Mouse (Mus musculus) brain, embryonic 14.5 days (tissue): Measurements from ENCODE around the gene Coq4. TPM values are rescaled to one million over a fixed set of nuclear protein-coding genes. Genes with fewer than 3 reads are reported as not detected.
A peak's percentile ranks its signal among the peaks of the same experiment; 100 is the strongest.
"Not testable (repeated sequence)": the region's sequence is repeated elsewhere in the genome, so short reads cannot be mapped to it uniquely, and the experiment has no call there.

Experiments
- DNase-seq: peaks from one replicate; pipeline ENCODE4 v3.0.0-alpha.2; 2011; ENCODE audit warnings: low read depth
- CTCF ChIP-seq: fragments of 200-500 bp; IDR thresholded peaks from 2 replicates; pipeline ENCODE4 v1.5.1; 2012; ENCODE audit warnings: inconsistent platforms, mild to moderate bottlenecking, moderate library complexity, borderline replicate concordance; ENCODE audit not compliant: insufficient read depth, insufficient read length; ENCODE audit errors: extremely low read depth
- POLR2A ChIP-seq: fragments of 200-500 bp; IDR thresholded peaks from 2 replicates; pipeline ENCODE4 v1.6.1; 2012; ENCODE audit warnings: mild to moderate bottlenecking, inconsistent platforms, borderline replicate concordance; ENCODE audit not compliant: poor library complexity, insufficient read depth, insufficient read length, severe bottlenecking; ENCODE audit errors: extremely low read depth
- polyA plus RNA-seq: library from polyadenylated mRNA; depleted of rRNA; stranded (reverse); fragments of >200 nt; gene quantifications from 2 replicates; pipeline ENCODE4 v1.2.3, GENCODE M21; 2012

The Coq4 gene
- polyA plus RNA-seq, 1 experiment: 41.8 TPM

DNA sequence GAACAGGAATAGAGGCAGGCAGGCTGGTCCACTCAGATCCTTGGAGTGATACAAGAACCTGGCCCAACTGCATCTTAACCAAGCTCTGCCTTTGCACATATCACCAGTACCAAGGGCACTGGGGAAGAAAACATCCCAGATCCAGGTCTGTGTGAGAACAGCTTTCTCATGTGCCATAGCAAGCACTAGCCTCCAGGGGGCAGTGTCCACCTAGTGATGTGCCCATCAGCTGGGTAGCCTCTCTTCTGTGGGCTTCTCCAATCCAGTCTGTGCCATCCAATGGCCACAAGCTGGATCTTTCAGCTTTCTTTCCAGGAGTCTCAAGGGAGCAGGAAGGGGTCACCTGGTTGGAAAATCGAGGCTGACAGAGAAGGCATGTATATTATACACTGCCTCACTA is 22.5 kb upstream of the Coq4 start:
- peak; percentile 68 for DNase-seq
- TF ChIP-seq POLR2A: no peak
- peak; percentile 87 for TF ChIP-seq CTCF

- TF ChIP-seq POLR2A: no peak
- no peak for TF ChIP-seq CTCF
- no peak for DNase-seq
These were observed 19.1 kb upstream of the Coq4 start for GRCm38 (mm10) chr2:29767976-29768709.

DNA sequence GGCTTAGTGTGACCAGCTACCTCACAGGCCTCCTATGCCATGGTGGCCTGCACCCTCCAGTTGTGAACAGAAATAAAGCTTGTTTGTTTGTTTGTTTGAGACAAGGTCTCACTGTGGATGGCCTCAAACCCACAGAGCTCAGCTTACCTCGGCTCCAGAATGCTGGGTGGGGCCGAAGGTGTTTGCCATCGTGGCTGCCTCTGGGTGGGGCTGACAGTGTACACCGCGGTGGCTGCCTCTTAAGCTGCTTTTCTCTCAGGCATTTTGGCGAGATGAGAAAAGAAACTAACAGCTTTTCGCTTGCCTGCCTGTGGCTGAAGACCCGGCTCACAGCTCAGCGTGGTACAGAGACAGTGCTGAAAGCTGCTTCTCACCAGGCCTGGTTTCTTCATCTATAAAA is 18.4 kb upstream of the Coq4 start:
- TF ChIP-seq POLR2A (no peak), CTCF (no peak)
- DNase-seq: no peak

GRCm38 (mm10) chr2:29770162-29770561 is 17.1 kb upstream of the Coq4 start:
- no peak for TF ChIP-seq POLR2A
- TF ChIP-seq CTCF: peak; percentile 21; the same call in 1 of the 2 replicates
- no peak for DNase-seq

GRCm38 (mm10) chr2:29771611-29772461 is 15.5 kb upstream of the Coq4 start:
- no peak for DNase-seq
- TF ChIP-seq CTCF (no peak), POLR2A (no peak)

DNA sequence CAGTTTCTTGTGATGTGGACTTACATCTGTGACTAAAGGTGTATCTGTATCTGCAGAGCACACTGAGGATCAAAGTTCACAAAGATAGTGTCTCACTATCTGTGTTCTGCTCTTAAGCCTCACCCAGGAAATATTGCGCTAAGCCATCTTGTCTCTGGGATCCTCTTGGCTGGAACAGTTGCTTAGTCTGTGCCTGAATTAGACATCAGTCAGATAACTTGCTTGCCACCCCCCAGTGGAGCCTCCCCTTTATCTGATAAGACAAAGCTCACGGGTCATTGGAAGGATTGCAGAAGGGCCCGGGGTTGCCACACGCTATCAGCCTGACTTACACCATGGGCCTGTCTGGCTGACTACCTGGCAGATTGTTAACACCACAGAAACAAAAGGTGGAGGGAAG is 14.0 kb upstream of the Coq4 start:
- DNase-seq: no peak
- no peak for TF ChIP-seq POLR2A
- TF ChIP-seq CTCF: no peak

DNA sequence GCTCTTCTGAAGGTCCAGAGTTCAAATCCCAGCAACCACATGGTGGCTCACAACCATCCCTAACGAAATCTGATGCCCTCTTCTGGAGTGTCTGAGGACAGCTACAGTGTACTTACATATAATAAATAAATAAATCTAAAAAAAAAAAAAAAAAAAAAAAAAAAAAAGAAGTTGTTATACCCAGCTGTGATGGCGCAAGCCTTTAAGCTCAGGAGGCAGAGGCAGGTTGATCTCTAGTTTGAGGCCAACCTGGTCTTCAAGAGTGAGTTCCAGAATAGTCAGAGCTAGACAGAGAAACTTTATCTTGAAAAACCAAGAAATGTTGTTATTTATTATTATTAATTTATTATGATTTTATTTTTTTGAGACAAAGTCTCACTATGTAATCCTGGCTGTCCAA is 6.0 kb upstream of the Coq4 start:
- not testable (repeated sequence) for DNase-seq

GRCm38 (mm10) chr2:29784290-29784689 is 3.0 kb upstream of the Coq4 start:
- TF ChIP-seq CTCF (no peak), POLR2A (no peak)
- no peak for DNase-seq

GRCm38 (mm10) chr2:29787937-29788681 is 816 bp downstream of the Coq4 start, which contains the start of gene Trub2:
Gene Trub2, minus strand, starts transcription at chr2:29788502.
- DNase-seq: peak; percentile 93
- TF ChIP-seq POLR2A (peak; percentile 17; the same call in 1 of the 2 replicates), CTCF (no peak)

- DNase-seq: no peak
- no peak for TF ChIP-seq POLR2A
- no peak for TF ChIP-seq CTCF
These were observed 5.6 kb downstream of the Coq4 start for GRCm38 (mm10) chr2:29792772-29793487.

DNA sequence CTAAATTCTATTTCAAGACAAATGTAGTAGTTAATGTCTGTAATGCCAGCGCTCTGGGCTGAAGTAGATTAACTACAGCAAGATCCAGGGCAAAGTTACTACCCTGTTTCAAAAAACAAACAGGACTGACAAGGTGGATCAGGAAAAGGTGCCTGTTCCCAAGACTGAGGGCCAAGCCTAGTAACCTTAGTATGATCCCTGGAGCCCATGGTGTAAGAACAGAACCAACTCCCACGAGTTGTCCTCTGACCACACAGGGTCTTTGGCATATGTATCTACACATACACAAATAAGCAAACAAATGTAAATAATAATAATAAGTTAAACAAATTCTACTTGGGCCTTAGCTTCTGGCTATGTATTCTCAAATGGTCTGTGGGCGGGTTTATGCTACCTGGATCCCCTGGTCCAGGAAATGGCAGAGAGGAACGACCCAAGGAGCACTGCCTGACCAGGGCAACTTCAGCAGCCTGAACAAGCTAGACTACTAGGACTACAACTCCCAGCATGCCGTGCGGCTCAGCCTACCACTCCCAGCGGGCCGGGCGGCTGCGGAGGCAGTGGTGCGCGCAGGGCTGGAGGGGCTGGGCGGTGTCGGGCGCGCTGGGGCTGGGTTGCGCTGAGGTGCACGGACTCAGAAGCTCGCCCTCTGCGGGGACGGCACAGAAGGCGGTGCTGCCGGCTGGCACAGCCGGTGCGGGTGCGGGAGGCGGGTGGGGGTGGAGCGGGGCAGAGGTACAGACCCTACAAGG is 15.0 kb downstream of the Coq4 start, which contains the start of gene Slc27a4:
Gene Slc27a4 (plus strand): TSS at position 560 of the 752 bp plus-strand sequence.
- DNase-seq: peak; percentile 97
- no peak for TF ChIP-seq CTCF
- TF ChIP-seq POLR2A: peak; percentile 83
